Mouse (Mus musculus): ENCODE measurements around the gene Bcan. TPM values are rescaled to one million over a fixed set of nuclear protein-coding genes. Genes with fewer than 3 reads are reported as not detected.

Gene Bcan
- total RNA-seq, 2 experiments from 2014 or later, result 251 to 278 TPM

- no peak for DNase-seq (ENCODE audit: low spot score in 2 of 2)
- intact Hi-C loops (cut with DNase I), result no loop called here
Measured at GRCm38 (mm10) chr3:87974381-87974987, 25.5 kb downstream of the Bcan start.

- intact Hi-C loops (cut with DNase I), result no loop called here
- no peak for DNase-seq (ENCODE audit: low spot score in 2 of 2)
Measured at GRCm38 (mm10) chr3:87973593-87974380, 26.2 kb downstream of the Bcan start.

- intact Hi-C loops (cut with DNase I), result no loop called here
- DNase-seq (ENCODE audit: low spot score in 2 of 2), result no peak
Measured at GRCm38 (mm10) chr3:87972776-87973175, 27.3 kb downstream of the Bcan start.

GRCm38 (mm10) chr3:87972203-87972664, 27.8 kb downstream of the Bcan start:
- no peak for DNase-seq (ENCODE audit: low spot score in 2 of 2)
- intact Hi-C loops (cut with DNase I), result no loop called here

GRCm38 (mm10) chr3:87971489-87972202, 28.4 kb downstream of the Bcan start:
- intact Hi-C loops (cut with DNase I), result loop anchor here (2.0 kb wide), 1 partner anchor 101 kb away; no protein-coding TSS in a partner anchor
- no peak for DNase-seq (ENCODE audit: low spot score in 2 of 2)

GRCm38 (mm10) chr3:87970939-87971488, 29.0 kb downstream of the Bcan start, which contains the start of gene Nes:
Gene Nes, plus strand, starts transcription at chr3:87971078.
- DNase-seq (ENCODE audit: low spot score in 2 of 2), result no peak
- intact Hi-C loops (cut with DNase I), result loop anchor here (1.0 to 2.0 kb wide), 2 partner anchors 16 to 102 kb away; no protein-coding TSS in a partner anchor

GRCm38 (mm10) chr3:87970184-87970938, 29.7 kb downstream of the Bcan start:
- intact Hi-C loops (cut with DNase I), result loop anchor here (1.0 to 2.0 kb wide), 2 partner anchors 17 to 102 kb away; no protein-coding TSS in a partner anchor
- peak in 1 of 2 experiments; percentile 47 for DNase-seq (ENCODE audit: low spot score in 2 of 2)

- intact Hi-C loops (cut with DNase I), result loop anchor here (2.0 kb wide), 1 partner anchor 26 kb away; no protein-coding TSS in a partner anchor
- DNase-seq (ENCODE audit: low spot score in 2 of 2), result peak; percentile 71
Measured at GRCm38 (mm10) chr3:87960586-87961191, 39.3 kb downstream of the Bcan start.

- intact Hi-C loops (cut with DNase I), result loop anchor here (2.0 kb wide), 1 partner anchor 25 kb away; no protein-coding TSS in a partner anchor
- no peak for DNase-seq (ENCODE audit: low spot score in 2 of 2)
Measured at GRCm38 (mm10) chr3:87960191-87960585, 39.8 kb downstream of the Bcan start.

- intact Hi-C loops (cut with DNase I), result no loop called here
Measured at GRCm38 (mm10) chr3:87959371-87959770, 40.7 kb downstream of the Bcan start.

GRCm38 (mm10) chr3:87958967-87959366, 41.1 kb downstream of the Bcan start:
- intact Hi-C loops (cut with DNase I), result no loop called here
- DNase-seq (ENCODE audit: low spot score in 2 of 2), result no peak

More at GRCm38 (mm10) chr3:87959371-87959770, 40.7 kb downstream of the Bcan start:
- DNase-seq (ENCODE audit: low spot score in 2 of 2), result no peak

- intact Hi-C loops (cut with DNase I), result no loop called here
- no peak for DNase-seq (ENCODE audit: low spot score in 2 of 2)
Measured at GRCm38 (mm10) chr3:87958476-87958875, 41.6 kb downstream of the Bcan start.

GRCm38 (mm10) chr3:87958056-87958455, 42.0 kb downstream of the Bcan start:
- DNase-seq (ENCODE audit: low spot score in 2 of 2), result no peak
- intact Hi-C loops (cut with DNase I), result no loop called here

- intact Hi-C loops (cut with DNase I), result no loop called here
Measured at GRCm38 (mm10) chr3:87952440-87952839, 47.6 kb downstream of the Bcan start.

GRCm38 (mm10) chr3:87951946-87952345, 48.1 kb downstream of the Bcan start:
- intact Hi-C loops (cut with DNase I), result no loop called here
- no peak for DNase-seq (ENCODE audit: low spot score in 2 of 2)

More at GRCm38 (mm10) chr3:87952440-87952839, 47.6 kb downstream of the Bcan start:
- DNase-seq (ENCODE audit: low spot score in 2 of 2), result no peak

- intact Hi-C loops (cut with DNase I), result no loop called here
- no peak for DNase-seq (ENCODE audit: low spot score in 2 of 2)
Measured at GRCm38 (mm10) chr3:87949955-87950515, 50.0 kb downstream of the Bcan start.

GRCm38 (mm10) chr3:87949266-87949954, 50.6 kb downstream of the Bcan start:
- DNase-seq (ENCODE audit: low spot score in 2 of 2), result no peak
- intact Hi-C loops (cut with DNase I), result no loop called here

Data from left cerebral cortex, postnatal 36 days (tissue).